Mouse (Mus musculus): ENCODE measurements at regions not wholly inside any gene's neighbourhood (a gene's known extent, or its start where the extent isn't known, plus 50 kb on each side); places are given as distances from the start of the nearest gene placed in this dataset.
"Not testable (repeated sequence)": the region's sequence is repeated elsewhere in the genome, so short reads cannot be mapped to it uniquely, and the experiment has no call there.

DNA sequence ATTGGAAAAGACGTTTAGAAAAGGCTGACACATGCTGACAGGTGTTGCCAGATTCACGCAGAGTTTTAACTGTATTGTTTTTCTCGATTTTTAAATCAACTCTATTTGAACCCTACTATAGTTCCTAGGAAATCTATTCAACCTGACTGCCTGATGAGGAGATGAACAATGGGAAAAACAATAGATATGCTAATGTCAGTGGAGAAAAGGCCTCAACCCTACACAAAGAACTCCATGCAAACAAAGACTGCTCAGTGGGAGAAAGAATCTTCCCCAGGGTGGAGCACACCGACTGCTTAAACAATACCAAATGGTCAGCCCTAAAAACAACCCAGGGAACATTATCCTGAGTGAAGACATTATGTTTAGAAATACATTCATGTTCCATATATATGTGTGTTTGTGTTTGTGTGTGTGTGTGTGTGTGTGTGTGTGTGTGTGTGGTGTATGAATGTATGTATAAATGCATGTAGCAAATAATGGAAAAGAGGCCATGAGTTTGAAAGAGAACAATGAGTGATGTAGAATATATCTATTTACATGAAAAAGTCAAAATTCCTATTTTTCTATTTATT lies 204.1 kb upstream of the Zfp804a start:
- no peak for DNase-seq (ENCODE audit: low spot score)

GRCm38 (mm10) chr2:81849927-81850326 lies 203.1 kb upstream of the Zfp804a start:
- DNase-seq (ENCODE audit: low spot score) = no peak

- DNase-seq (ENCODE audit: low spot score) = peak; percentile 26
Measured at GRCm38 (mm10) chr2:81885438-81885837, 167.6 kb upstream of the Zfp804a start.

GRCm38 (mm10) chr2:81892570-81892969 lies 160.5 kb upstream of the Zfp804a start:
- not testable (repeated sequence) for DNase-seq (ENCODE audit: low spot score)

GRCm38 (mm10) chr2:81939360-81939759 lies 113.7 kb upstream of the Zfp804a start:
- no peak for DNase-seq (ENCODE audit: low spot score)
